Mouse (Mus musculus) kidney, postnatal 0 days (tissue): ENCODE data around the gene Arid5b. TPM values are rescaled to one million over a fixed set of nuclear protein-coding genes. Genes with fewer than 3 reads are reported as not detected.

Experiments
- ATAC-seq: fragments of 200-750 bp; cut with Nextera tagmentation; replicated peaks from 2 replicates; pipeline ENCODE4 v1.8.0; 2017; ENCODE audit warnings: low read depth, moderate number of reproducible peaks, moderate TSS enrichment, moderate library complexity; ENCODE audit not compliant: low FRiP score
- DNase-seq: peaks from one replicate; pipeline ENCODE4 v3.0.0-alpha.2; 2016; ENCODE audit warnings: low spot score
- H3K27ac ChIP-seq: fragments of 300-500 bp; sonication (generic); 2 replicates; pipeline ENCODE4 v1.5.1; 2014; ENCODE audit warnings: mild to moderate bottlenecking
- H3K27me3 ChIP-seq: fragments of 300-500 bp; sonication (generic); 2 replicates; pipeline ENCODE4 v1.6.1; 2014; ENCODE audit warnings: low read length, mixed read lengths; ENCODE audit not compliant: insufficient read depth
- H3K36me3 ChIP-seq: fragments of 300-500 bp; sonication (generic); 2 replicates; pipeline ENCODE4 v1.6.1; 2014; ENCODE audit warnings: low read length, mixed read lengths; ENCODE audit not compliant: insufficient read depth
- H3K4me1 ChIP-seq: fragments of 300-500 bp; sonication (generic); replicated peaks from 2 replicates; pipeline ENCODE4 v1.6.1; 2014; ENCODE audit warnings: antibody characterized with exemption, low read length, mixed read lengths; ENCODE audit not compliant: insufficient read depth
- H3K4me2 ChIP-seq: fragments of 300-500 bp; sonication (generic); 2 replicates; pipeline ENCODE4 v1.6.1; 2014; ENCODE audit warnings: mild to moderate bottlenecking, low read length, moderate library complexity, mixed read lengths
- H3K4me3 ChIP-seq: fragments of 300-500 bp; sonication (generic); replicated peaks from 2 replicates; pipeline ENCODE4 v1.5.1; 2014; ENCODE audit warnings: low read depth, low read length
- H3K9ac ChIP-seq: fragments of 300-500 bp; sonication (generic); 2 replicates; pipeline ENCODE4 v1.6.1; 2014; ENCODE audit warnings: low read depth, low read length
- H3K9me3 ChIP-seq: fragments of 300-500 bp; sonication (generic); replicated peaks from 2 replicates; pipeline ENCODE4 v1.6.1; 2016; ENCODE audit warnings: low read length, inconsistent platforms, mixed read lengths
- CTCF ChIP-seq: IDR thresholded peaks from 2 replicates; pipeline ENCODE4 v1.5.1; 2016; ENCODE audit warnings: antibody characterized with exemption, low read depth, mild to moderate bottlenecking, moderate library complexity
- WGBS: fragments of 180-500 bp; shearing (Covaris S2); extraction: QIAGEN DNeasy Blood & Tissue Kit; methylation state at CpG from one replicate; pipeline ENCODE4 v1.1.7; 2014; 5-methylcytosine and 5-hydroxymethylcytosine counted together
- polyA plus RNA-seq: library from polyadenylated mRNA; unstranded; fragments of >200 nt; fragmentation: Nextera tagmentation; extraction: Ambion mirVana; gene quantifications from 2 replicates; pipeline ENCODE4 v1.2.1, GENCODE M21; 2015

Gene Arid5b
- polyA plus RNA-seq, result 30.3 and 31.1 TPM in 2 replicates

GRCm38 (mm10) chr10:68278632-68279361, at the start of gene Arid5b:
TSS of gene Arid5b (minus strand) at chr10:68278740.
- ATAC-seq (no peak), DNase-seq (peak; percentile 84)
- Histone ChIP-seq H3K4me1 (peaks cover 3% of the 10 kb centered on the region; the same call in 1 of the 2 replicates), H3K9ac (peak within 1 kb of the TSS; percentile 65), H3K9me3 (no peaks in the 10 kb centered on the region), H3K27me3 (no peaks in the 10 kb centered on the region), H3K4me3 (peak within 1 kb of the TSS; percentile 48), H3K4me2 (peak within 1 kb of the TSS; percentile 90), H3K27ac (peak within 1 kb of the TSS; percentile 88), H3K36me3 (no peaks in the 10 kb centered on the region)
- WGBS, result under 1% methylated on average over 24 of the region's 24 CpGs
- TF ChIP-seq CTCF, result no peak

- Histone ChIP-seq H3K36me3 (no peaks in the 10 kb centered on the region), H3K27ac (no peak overlapping the region), H3K9me3 (no peaks in the 10 kb centered on the region), H3K9ac (no peak overlapping the region), H3K4me2 (no peak overlapping the region), H3K4me3 (no peak overlapping the region), H3K4me1 (no peaks in the 10 kb centered on the region), H3K27me3 (no peaks in the 10 kb centered on the region)
- DNase-seq, result no peak
- no peak for TF ChIP-seq CTCF
- WGBS, result 82% methylated on average over 6 of the region's 6 CpGs
- no peak for ATAC-seq
These were observed 46.8 kb upstream of the Arid5b start for GRCm38 (mm10) chr10:68325378-68325777.

- no peak for ATAC-seq
- H3K27ac ChIP-seq, result no peak overlapping the region
- H3K36me3 ChIP-seq, result no peaks in the 10 kb centered on the region
- no peak overlapping the region for H3K4me2 ChIP-seq
- no peak overlapping the region for H3K9ac ChIP-seq
- H3K4me1 ChIP-seq, result 0 out of 2 replicates have a peak, but pooled peaks cover 7% of the 10 kb centered on the region
- H3K9me3 ChIP-seq, result no peaks in the 10 kb centered on the region
- no peaks in the 10 kb centered on the region for H3K27me3 ChIP-seq
- H3K4me3 ChIP-seq, result no peak overlapping the region
- TF ChIP-seq CTCF, result no peak
- no peak for DNase-seq
- WGBS, result 73% methylated on average over 11 of the region's 11 CpGs
These were observed 45.5 kb upstream of the Arid5b start for GRCm38 (mm10) chr10:68324061-68324460.

- Histone ChIP-seq H3K4me1 (0 out of 2 replicates have a peak, but pooled peaks cover 7% of the 10 kb centered on the region), H3K4me3 (no peak overlapping the region), H3K27me3 (no peaks in the 10 kb centered on the region), H3K9ac (no peak overlapping the region), H3K4me2 (no peak overlapping the region), H3K9me3 (no peaks in the 10 kb centered on the region), H3K36me3 (no peaks in the 10 kb centered on the region), H3K27ac (no peak overlapping the region)
- no peak for ATAC-seq
- no peak for DNase-seq
- no peak for TF ChIP-seq CTCF
- WGBS, result 53% methylated on average over 3 of the region's 3 CpGs
These were observed 44.6 kb upstream of the Arid5b start for GRCm38 (mm10) chr10:68323167-68323566.

- TF ChIP-seq CTCF, result no peak
- H3K9me3 ChIP-seq, result no peaks in the 10 kb centered on the region
- H3K9ac ChIP-seq, result no peak overlapping the region
- WGBS, result 72% methylated on average over 4 of the region's 4 CpGs
- ATAC-seq, result no peak
- no peaks in the 10 kb centered on the region for H3K36me3 ChIP-seq
- 0 out of 2 replicates have a peak, but pooled peaks cover 7% of the 10 kb centered on the region for H3K4me1 ChIP-seq
- no peak overlapping the region for H3K4me2 ChIP-seq
- no peak overlapping the region for H3K4me3 ChIP-seq
- H3K27me3 ChIP-seq, result no peaks in the 10 kb centered on the region
- H3K27ac ChIP-seq, result no peak overlapping the region
- DNase-seq, result no peak
These were observed 42.4 kb upstream of the Arid5b start for GRCm38 (mm10) chr10:68320986-68321385.

GRCm38 (mm10) chr10:68320496-68320895, 42.0 kb upstream of the Arid5b start:
- Histone ChIP-seq H3K27me3 (no peaks in the 10 kb centered on the region), H3K36me3 (no peaks in the 10 kb centered on the region), H3K9me3 (no peaks in the 10 kb centered on the region), H3K9ac (no peak overlapping the region), H3K4me3 (no peak overlapping the region), H3K27ac (no peak overlapping the region), H3K4me2 (no peak overlapping the region), H3K4me1 (0 out of 2 replicates have a peak, but pooled peaks cover 7% of the 10 kb centered on the region)
- no peak for DNase-seq
- no peak for ATAC-seq
- 96% methylated on average over 5 of the region's 5 CpGs for WGBS
- TF ChIP-seq CTCF, result no peak
